In genomic region chr17:37000863-37001262, GRCm38 (mm10) we compare ENCODE assay signal across 8 mouse cellular contexts. TPM values are rescaled to one million over a fixed set of nuclear protein-coding genes. Genes with fewer than 3 reads are reported as not detected.
A peak's percentile ranks its signal among the peaks of the same experiment; 100 is the strongest.
DNase-seq lines count a peak whose midpoint lies in the region; ATAC-seq lines count a peak whose summit lies in the region.

Gene Zfp57, plus strand, starts transcription at chr17:37001163.

- no peak for ATAC-seq in embryonic facial prominence, embryonic 12.5 days (ENCODE audit: insufficient number of reproducible peaks, insufficient read depth, low FRiP score, low TSS enrichment)
- ATAC-seq in hindbrain, embryonic 12.5 days (ENCODE audit: low FRiP score) = no peak
- ATAC-seq in midbrain, embryonic 14.5 days (ENCODE audit: low FRiP score, low TSS enrichment) = no peak

- H3K4me2 ChIP-seq in embryonic facial prominence, embryonic 12.5 days (replicated peaks) = peak within 1 kb of the TSS; percentile 78
- H3K4me2 ChIP-seq in hindbrain, embryonic 12.5 days (replicated peaks) = peak within 1 kb of the TSS; percentile 56
- peak within 1 kb of the TSS; percentile 57 for H3K4me2 ChIP-seq in midbrain, embryonic 14.5 days (ENCODE audit: low read length)

- 96% methylated on average over 7 of the region's 7 CpGs for WGBS in embryonic facial prominence, embryonic 12.5 days
- WGBS in hindbrain, embryonic 12.5 days = 97% methylated on average over 7 of the region's 7 CpGs
- 96% methylated on average over 7 of the region's 7 CpGs for WGBS in midbrain, embryonic 14.5 days

- 0 out of 2 replicates have a peak within 1 kb of the TSS, but pooled peaks have one; percentile 23 for H3K27ac ChIP-seq in embryonic facial prominence, embryonic 12.5 days
- peak within 1 kb of the TSS; percentile 95 for H3K27ac ChIP-seq in hindbrain, embryonic 12.5 days
- peak within 1 kb of the TSS; percentile 95; the same call in 1 of the 2 replicates for H3K27ac ChIP-seq in midbrain, embryonic 14.5 days (replicated peaks; ENCODE audit: low read depth, low read length)

- H3K4me1 ChIP-seq in embryonic facial prominence, embryonic 12.5 days = 0 out of 2 replicates have a peak, but pooled peaks cover 8% of the 10 kb centered on the region
- peaks cover 6% of the 10 kb centered on the region; the same call in 1 of the 2 replicates for H3K4me1 ChIP-seq in hindbrain, embryonic 12.5 days
- peaks cover 8% of the 10 kb centered on the region; the same call in 1 of the 2 replicates for H3K4me1 ChIP-seq in midbrain, embryonic 14.5 days (ENCODE audit: control insufficient read depth, insufficient read depth, low read length)

- no peak within 1 kb of the TSS for H3K9ac ChIP-seq in embryonic facial prominence, embryonic 12.5 days
- peak within 1 kb of the TSS; percentile 92; the same call in 1 of the 2 replicates for H3K9ac ChIP-seq in hindbrain, embryonic 12.5 days
- 0 out of 2 replicates have a peak within 1 kb of the TSS, but pooled peaks have one; percentile 98 for H3K9ac ChIP-seq in midbrain, embryonic 14.5 days (replicated peaks; ENCODE audit: low read length)

- no peaks in the 10 kb centered on the region for H3K9me3 ChIP-seq in embryonic facial prominence, embryonic 12.5 days
- no peaks in the 10 kb centered on the region for H3K9me3 ChIP-seq in hindbrain, embryonic 12.5 days (replicated peaks)
- H3K9me3 ChIP-seq in midbrain, embryonic 14.5 days (ENCODE audit: control insufficient read depth, low read length) = no peaks in the 10 kb centered on the region

- H3K36me3 ChIP-seq in embryonic facial prominence, embryonic 12.5 days = peaks cover 14% of the 10 kb centered on the region
- H3K36me3 ChIP-seq in hindbrain, embryonic 12.5 days = peaks cover 13% of the 10 kb centered on the region
- peaks cover 11% of the 10 kb centered on the region for H3K36me3 ChIP-seq in midbrain, embryonic 14.5 days (ENCODE audit: control insufficient read depth, insufficient read depth, low read length)

- peak within 1 kb of the TSS; percentile 72 for H3K4me3 ChIP-seq in embryonic facial prominence, embryonic 12.5 days
- H3K4me3 ChIP-seq in hindbrain, embryonic 12.5 days = peak within 1 kb of the TSS; percentile 60
- H3K4me3 ChIP-seq in midbrain, embryonic 14.5 days (replicated peaks; ENCODE audit: low read depth, low read length) = peak within 1 kb of the TSS; percentile 78

- no peak for DNase-seq in layer of hippocampus, postnatal 36 days
- DNase-seq in layer of hippocampus, adult 11-12 months (ENCODE audit: low spot score) = no peak
- DNase-seq in midbrain, embryonic 14.5 days = no peak
- no peak for DNase-seq in right cerebral cortex, adult 2 months (ENCODE audit: low spot score in 2 of 2)
- no peak for DNase-seq in frontal cortex, postnatal 25 days (ENCODE audit: low spot score in 2 of 2)
- DNase-seq in cerebellum, postnatal 36 days = no peak

- H3K27me3 ChIP-seq in embryonic facial prominence, embryonic 12.5 days = no peaks in the 10 kb centered on the region
- H3K27me3 ChIP-seq in hindbrain, embryonic 12.5 days = no peaks in the 10 kb centered on the region
- H3K27me3 ChIP-seq in midbrain, embryonic 14.5 days (ENCODE audit: control insufficient read depth, insufficient read depth, low read length) = no peaks in the 10 kb centered on the region

RNA-seq across cellular contexts. Expression of gene Zfp57, which starts in this region (rescaled TPM):
- 10 to 100 TPM; 15.9 to 18.1 TPM for total RNA-seq in layer of hippocampus, postnatal 36 days (2021)
- polyA plus RNA-seq in embryonic facial prominence, embryonic 12.5 days (2016; fragmentation: Nextera tagmentation; extraction: Ambion mirVana) = 151 and 169 TPM in 2 replicates
- polyA plus RNA-seq in hindbrain, embryonic 12.5 days (2016; fragmentation: Nextera tagmentation; extraction: Ambion mirVana) = 208 and 223 TPM in 2 replicates
- 283 and 301 TPM in 2 replicates for polyA plus RNA-seq in midbrain, embryonic 14.5 days (2014; fragmentation: Nextera tagmentation; extraction: Ambion mirVana)

Comparison
In these comparisons a context has a peak if more than half of its experiments do, and no peak if none do; other contexts are left out.
1. H3K27ac ChIP-seq: peak in every context shown above with its lines; median percentile 95 in hindbrain, embryonic 12.5 days; 95 in midbrain, embryonic 14.5 days; 23 in embryonic facial prominence, embryonic 12.5 days.